Mouse (Mus musculus) liver, adult 2 months (tissue): ENCODE results near the gene Dock9.

Source experiments
- CTCF ChIP-seq: fragments of 200-500 bp; IDR thresholded peaks from 2 replicates; pipeline ENCODE4 v1.5.1; 2011; ENCODE audit warnings: low read depth, low read length, control low read depth
- POLR2A ChIP-seq: fragments of 200-500 bp; IDR thresholded peaks from 2 replicates; pipeline ENCODE4 v1.6.1; 2011; ENCODE audit warnings: low read length, control low read depth; ENCODE audit not compliant: insufficient read depth; ENCODE audit errors: extremely low read depth

GRCm38 (mm10) chr14:121806316-121806715 is 8.7 kb upstream of the Dock9 start:
- TF ChIP-seq CTCF (no peak), POLR2A (no peak)
